Mouse (Mus musculus) gastrocnemius, postnatal 10 days (tissue): ENCODE data around the gene Teddm2. TPM values are rescaled to one million over a fixed set of nuclear protein-coding genes. Genes with fewer than 3 reads are reported as not detected.
"Not testable (repeated sequence)": the region's sequence is repeated elsewhere in the genome, so short reads cannot be mapped to it uniquely, and the experiment has no call there.

Experiments used
- DNase-seq: peaks from one replicate; pipeline ENCODE4 v3.0.0; 2021; ENCODE audit warnings: mixed read lengths
- total RNA-seq, 2 experiments: library from RNA; stranded (reverse); gene quantifications; 2 replicates each; pipeline ENCODE4 v1.2.3; 2021

Teddm2 gene
- total RNA-seq, 2 experiments from 2014 or later = 0.65 to 0.75 TPM

DNA sequence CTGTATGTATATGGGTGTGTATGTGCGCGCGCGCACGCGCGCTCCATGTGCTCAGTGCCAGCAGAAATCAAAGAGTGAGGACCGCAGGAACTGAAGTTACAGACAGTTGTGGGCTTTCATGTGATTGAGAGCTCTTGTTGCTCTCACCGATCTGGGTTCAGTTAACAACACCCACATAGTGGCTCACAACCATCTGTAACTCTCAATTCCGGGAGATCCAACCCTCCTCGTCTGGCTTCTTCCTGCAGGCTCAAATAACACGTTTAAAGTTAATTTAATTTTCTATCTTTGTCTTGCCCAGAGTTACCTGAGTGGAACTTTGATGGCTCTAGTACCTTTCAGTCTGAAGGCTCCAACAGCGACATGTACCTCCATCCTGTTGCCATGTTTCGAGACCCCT, 4.2 kb upstream of the Teddm2 start:
- DNase-seq = no peak

- no peak for DNase-seq
Observed at GRCm38 (mm10) chr1:153903006-153903405, 3.0 kb upstream of the Teddm2 start.

- DNase-seq = peak; percentile 42
Observed at GRCm38 (mm10) chr1:153900860-153901730, 1.1 kb upstream of the Teddm2 start.

- DNase-seq = peak; percentile 53
Observed at GRCm38 (mm10) chr1:153900381-153900780, 353 bp upstream of the Teddm2 start.

- no peak for DNase-seq
Observed at GRCm38 (mm10) chr1:153898989-153899730, 868 bp downstream of the Teddm2 start.

- no peak for DNase-seq
Observed at GRCm38 (mm10) chr1:153897196-153897595, 2.8 kb downstream of the Teddm2 start.

DNA sequence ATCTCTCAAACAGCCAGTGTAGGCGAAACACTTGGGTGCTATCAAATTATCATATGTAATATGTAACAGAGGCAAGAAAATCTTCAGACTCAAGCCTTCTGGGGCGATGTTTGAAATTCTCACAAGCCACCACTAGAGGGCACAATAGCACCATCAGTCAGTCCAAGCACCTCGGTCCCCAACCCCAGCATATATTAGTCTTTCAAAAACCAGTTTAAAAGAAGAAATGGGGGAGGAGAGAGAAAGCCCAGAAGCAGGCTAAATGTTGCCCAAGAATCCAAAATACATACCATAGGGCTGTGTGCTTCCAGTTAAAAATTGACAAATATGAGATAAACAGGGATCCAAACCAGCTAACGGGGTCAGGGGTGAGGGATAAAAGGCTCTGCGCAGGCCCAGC, 5.0 kb downstream of the Teddm2 start:
- peak; percentile 59 for DNase-seq

GRCm38 (mm10) chr1:153894201-153894893, 5.7 kb downstream of the Teddm2 start:
- no peak for DNase-seq

- no peak for DNase-seq
Observed at GRCm38 (mm10) chr1:153893746-153894145, 6.3 kb downstream of the Teddm2 start.

GRCm38 (mm10) chr1:153891442-153891841, 8.6 kb downstream of the Teddm2 start, which contains the start of gene Teddm1a:
TSS of gene Teddm1a (plus strand) at chr1:153891742.
- DNase-seq = no peak

- DNase-seq = no peak
Observed at GRCm38 (mm10) chr1:153890121-153890520, 9.9 kb downstream of the Teddm2 start.

DNA sequence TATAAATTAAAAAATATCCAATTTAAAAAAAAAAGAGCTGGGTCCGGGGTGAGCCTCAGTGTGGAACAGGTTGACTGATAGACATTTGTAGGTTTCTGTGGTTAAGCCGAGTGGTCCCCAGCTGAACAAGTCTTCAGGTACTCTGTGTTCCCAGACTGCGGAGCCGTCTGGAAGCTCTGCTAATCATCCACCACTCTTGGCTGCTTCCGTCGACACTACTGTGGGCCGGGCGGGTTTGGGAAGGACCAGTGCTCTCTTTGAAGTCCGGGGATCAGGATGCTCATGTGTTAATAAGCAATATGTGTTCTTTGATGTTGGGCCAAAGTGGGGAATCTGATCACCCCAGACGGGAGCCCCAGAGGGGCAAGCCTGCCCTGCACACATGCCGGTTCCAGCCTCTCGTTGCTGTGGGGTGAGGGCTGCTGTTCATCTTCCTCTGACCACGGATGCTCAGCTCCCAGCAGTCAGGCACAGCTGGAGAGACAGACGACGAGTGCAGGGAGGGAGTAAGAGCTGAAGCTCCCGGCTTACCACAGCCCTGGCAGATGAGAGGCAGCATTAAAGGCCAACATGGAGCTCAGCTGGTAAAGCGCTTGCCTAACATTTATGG, 13.9 kb downstream of the Teddm2 start:
- no peak for DNase-seq

DNA sequence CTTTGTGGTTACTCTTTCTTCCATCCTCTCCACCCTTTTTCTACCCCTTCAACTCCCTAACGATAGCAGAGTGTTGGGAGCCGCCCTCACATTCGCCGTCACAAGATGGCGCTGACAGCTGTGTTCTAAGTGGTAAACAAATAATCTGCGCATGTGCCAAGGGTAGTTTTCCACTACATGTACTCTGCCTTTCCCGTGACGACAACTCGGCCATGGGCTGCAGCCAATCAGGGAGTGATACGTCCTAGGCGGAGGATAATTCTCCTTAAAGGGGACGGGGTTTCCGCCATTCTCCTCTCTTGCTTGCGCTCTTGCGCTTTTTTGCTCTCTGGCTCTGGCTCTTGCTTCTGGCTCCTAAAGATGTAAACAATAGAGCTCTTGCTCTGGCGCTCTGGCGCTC, 19.6 kb downstream of the Teddm2 start:
- DNase-seq = not testable (repeated sequence)

DNA sequence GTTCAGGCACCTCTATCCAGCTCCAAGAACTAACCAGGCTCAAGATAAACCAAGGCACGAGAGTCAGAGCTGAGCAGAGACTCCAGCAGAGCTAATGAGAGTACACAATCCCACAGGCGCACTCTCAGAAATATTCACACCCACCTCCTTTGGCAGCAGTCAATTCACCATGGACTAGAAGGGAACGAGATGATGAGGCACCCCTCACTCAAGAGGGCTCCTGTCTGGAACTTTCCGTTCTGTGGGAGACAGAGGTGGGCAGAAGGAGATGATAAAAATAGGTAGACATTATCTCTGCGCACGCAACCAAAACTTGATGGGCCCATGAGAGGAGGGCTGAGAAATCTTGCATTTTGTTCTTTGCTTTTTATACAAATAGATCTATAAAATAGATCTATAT, 26.0 kb downstream of the Teddm2 start, which contains the start of gene Teddm1b:
Gene Teddm1b (plus strand): TSS at position 301 of the 400 bp plus-strand sequence.
- no peak for DNase-seq

- DNase-seq = no peak
Observed at GRCm38 (mm10) chr1:153855946-153856345, 44.1 kb downstream of the Teddm2 start.

GRCm38 (mm10) chr1:153852696-153853095, 47.3 kb downstream of the Teddm2 start:
- not testable (repeated sequence) for DNase-seq

- no peak for DNase-seq
Observed at GRCm38 (mm10) chr1:153846867-153847266, 53.2 kb downstream of the Teddm2 start.

DNA sequence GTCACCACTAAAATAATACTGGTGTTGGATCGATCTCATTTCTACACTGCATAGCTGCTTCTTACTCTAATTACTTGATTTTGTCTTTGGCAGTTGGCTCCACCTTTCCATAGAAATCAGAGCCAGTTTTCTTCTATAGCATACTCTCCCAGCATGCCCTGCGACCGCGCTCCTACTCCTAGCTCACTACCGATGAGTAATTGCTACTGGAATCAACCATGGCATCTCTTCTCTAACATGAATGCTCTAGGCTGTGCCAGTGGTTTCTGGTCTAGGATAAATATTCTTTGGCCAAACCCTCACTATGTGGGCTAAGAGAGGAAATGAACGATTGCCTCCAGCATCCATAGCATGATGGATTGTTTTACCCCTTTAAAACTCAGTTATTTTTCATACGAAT, 53.6 kb downstream of the Teddm2 start:
- no peak for DNase-seq

DNA sequence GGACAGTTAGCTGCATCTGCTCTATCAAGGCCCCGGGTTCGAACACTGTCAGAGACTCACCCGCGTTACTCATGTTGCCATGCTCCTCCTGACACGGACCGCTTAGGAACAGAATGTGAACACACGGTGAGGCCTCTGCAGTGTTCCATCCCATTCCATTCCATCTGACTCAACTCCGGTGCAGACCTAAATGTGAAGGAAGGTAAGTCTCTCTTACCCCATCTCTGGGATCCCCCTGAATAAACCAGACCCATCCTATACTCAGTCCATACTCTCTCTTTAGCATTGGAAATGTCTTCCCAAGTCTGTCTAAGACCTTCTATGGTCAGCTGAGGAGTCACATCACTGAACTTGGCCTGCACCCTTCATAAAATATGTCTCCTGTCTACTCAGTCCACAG, 56.0 kb downstream of the Teddm2 start, which contains the start of gene Rgsl1:
Gene Rgsl1 (minus strand): TSS at position 101 of the 400 bp plus-strand sequence.
- no peak for DNase-seq

- no peak for DNase-seq
Observed at GRCm38 (mm10) chr1:153842121-153842740, 57.8 kb downstream of the Teddm2 start.

GRCm38 (mm10) chr1:153836036-153836435, 64.0 kb downstream of the Teddm2 start:
- DNase-seq = no peak

DNA sequence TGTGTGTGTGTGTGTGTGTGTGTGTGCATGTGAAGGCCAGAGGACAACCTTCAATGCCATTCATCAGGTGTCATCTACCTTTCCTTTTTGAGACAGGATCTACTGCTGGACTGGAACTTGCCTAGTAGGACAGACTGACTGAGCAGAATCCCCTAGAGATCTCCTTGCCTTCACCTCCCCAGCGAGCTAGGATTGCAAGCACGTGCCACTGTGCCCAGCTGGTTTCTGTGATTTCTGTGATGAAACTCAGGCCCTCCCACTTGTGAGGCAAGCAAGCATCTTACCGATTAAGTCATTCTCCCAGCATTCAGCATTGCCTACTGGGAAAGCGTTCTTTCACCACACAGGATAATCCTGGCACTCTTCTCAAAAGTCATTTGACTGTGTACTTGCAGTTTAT, 69.3 kb downstream of the Teddm2 start:
- DNase-seq = no peak
